Mouse (Mus musculus): ENCODE measurements around the gene Hmga1b.

DNA sequence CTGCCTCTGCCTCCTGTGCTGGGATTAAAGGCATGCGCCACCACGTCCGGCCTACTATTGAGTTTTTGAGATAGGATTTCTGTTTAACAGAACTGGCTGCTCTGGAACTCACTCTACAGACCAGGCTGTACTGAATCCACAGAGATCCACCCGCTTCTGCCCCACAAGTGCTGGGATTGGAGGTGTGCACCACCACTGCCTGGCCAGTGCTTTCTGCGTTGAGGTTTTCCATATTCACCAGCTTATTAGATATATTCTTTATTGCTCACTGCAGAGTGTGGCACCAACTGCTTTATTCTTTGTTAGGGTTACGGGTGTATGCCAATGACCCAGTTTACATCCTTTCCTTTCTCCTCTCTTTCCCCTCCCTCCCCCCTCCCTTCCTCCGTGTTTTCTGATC lies 41.7 kb downstream of the Hmga1b start:
- TF ChIP-seq CTCF (IDR thresholded peaks at IDR 0.05; ENCODE audit: borderline replicate concordance, insufficient read depth, low read depth, low read length) (no peak), POLR2A (IDR thresholded peaks at IDR 0.05; ENCODE audit: borderline replicate concordance, insufficient read depth, low read length) (no peak)

All from cerebellum, adult 2 months (tissue).